Mouse (Mus musculus): ENCODE results near the gene Asprv1.

The Asprv1 gene

DNA sequence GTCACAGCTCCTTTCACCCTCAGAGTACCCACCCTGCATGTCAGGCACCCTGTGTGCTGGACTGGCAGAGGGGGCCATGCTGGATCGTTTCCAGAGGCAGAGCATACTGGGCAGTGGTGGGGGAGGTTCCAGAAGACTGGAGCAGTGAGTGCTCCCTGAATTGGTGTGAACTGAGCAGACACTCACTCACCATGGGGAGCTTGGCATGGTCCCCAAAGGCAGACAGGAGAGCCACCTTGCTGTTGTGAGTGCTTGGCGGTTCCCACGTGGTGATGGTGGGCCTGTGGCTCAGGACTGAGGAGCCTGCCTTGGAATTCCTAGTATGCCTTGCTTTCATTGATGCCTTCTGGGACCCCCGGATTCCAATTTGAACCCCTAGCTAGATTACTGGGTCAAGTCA, 4.8 kb upstream of the Asprv1 start:
- no peak for DNase-seq

DNA sequence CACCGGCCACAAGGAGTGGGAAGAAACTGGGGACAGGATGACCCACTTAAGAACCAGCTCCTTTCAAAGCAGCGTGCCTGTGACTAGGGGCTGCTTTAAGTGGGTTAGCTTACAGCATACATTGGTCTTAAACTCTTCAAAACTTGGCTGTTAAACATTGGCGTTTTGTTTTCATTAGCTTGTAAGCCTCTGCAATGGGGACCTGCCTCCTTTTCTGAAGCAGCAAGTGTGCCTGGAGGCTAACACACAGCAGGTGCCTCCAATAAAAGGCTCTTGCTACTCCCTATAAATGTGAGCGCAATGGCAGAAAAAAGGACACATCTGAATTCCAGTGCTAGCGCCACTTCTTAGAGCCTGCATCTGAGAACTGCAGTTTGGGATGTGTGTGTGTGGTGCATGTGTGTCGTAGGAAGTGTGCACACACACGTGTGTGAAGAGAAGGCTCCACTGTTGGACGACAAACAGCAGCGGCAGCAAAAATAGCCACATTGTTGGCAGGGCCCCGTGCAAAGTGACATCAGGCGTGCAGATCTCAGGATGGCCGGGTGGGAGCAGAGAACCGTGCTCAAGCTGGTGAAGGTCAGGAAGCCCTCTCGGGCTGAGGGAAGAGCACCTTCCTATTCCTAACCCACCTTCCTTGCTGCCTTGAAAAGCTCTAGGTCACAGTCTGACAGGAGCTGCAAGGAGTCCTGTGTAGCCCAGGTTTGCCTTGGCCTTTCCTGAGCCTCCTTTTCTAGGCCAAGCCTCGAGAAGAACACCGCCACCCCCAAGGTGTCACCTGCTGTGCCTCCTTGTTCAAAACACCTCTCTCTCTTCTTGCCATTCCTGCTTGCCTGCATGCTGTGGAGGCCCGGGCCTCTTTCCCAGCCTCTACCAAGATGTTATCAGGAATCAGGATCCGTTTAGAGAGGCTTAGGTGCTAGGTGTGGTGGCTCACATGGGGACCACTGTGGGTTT, 3.6 kb upstream of the Asprv1 start:
- DNase-seq, result no peak

DNA sequence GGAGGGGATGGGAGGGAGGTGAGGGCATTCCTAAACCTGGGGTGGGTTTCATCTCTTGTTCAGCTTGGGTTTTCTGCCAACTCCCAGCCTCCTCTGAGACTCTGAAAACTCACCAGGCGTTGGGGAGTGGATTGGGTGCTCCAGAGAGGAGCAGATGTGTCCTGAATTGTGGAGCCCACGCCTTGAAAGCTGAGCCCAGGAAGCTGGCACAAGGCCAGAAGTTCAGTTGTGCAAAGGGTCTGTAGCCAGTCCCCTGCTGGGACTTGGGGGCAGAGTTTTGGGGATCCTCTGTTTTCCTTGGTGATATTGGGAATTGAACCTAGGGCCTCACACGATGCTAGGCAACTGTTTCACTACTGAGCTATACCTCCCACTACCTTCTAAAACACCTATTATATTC, 2.2 kb downstream of the Asprv1 start:
- no peak for DNase-seq

DNA sequence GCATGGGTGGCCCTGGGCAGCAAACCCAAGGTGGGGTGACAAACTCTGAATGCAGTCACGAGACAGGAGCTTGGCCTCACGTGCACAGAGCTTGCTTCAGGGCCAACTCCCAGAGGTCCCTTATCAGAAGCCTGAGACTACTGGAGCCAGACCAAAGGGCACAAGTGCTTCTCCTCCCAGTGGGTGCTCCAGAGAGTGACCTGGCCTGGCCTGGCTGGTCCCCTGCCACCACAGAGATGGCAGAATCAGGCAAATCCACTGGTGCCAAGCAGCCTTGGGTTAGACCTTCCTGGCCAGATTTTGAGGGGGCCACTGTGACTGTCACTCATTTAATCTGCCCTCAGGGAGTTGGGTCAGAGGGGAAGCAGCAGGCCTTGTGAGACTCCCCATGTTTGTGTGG, 8.5 kb downstream of the Asprv1 start:
- DNase-seq, result peak; percentile 35

DNA sequence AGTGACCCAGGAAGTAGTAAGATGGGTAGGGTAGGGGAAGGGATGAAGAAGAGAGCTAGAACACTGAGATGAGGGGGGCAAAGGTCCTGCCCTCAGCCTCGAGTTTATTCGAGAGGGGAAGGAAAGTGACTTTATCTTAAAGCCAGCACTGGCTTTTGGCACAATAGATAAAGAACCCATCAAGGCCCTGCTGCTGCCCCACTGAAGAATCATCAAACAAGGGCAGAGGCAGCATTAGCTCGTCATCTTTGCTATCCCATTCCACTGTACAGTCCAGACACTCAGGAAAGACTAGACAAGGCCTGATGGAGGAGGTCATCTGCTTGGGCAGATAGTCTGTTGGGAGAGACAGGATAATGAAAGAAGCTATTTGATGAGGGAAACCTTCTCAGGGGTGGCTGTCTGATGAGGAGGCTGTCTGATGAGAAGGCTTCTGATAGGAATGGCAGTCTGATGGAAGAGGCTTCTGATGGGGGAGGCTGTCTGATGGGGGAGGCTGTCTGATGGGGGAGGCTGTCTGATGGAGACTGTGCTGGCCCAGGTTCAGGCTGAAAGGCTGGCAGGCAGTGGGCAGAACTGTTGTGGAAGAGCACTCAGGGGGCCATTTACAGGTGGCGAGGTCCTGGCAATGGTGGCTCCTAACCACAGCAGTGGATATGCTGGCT, 9.3 kb downstream of the Asprv1 start:
- no peak for DNase-seq

DNA sequence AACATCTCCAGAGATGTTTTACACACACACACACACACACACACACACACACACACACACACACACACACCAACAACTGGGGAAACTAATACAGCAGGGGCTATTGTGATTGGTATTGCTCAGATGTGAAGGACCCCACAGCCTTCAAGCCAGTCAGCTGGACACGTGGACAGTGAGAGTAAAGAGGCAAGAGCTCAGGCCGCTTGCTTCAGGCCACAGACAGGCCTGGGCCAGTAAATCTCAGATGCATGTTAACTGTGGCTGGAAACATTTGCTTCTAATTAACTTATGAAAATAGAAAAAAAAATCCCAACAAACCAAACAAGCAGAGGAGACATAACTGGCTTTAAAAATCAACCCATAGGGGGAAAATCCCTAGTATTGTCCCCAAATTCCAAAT, 9.9 kb downstream of the Asprv1 start:
- no peak for DNase-seq

DNA sequence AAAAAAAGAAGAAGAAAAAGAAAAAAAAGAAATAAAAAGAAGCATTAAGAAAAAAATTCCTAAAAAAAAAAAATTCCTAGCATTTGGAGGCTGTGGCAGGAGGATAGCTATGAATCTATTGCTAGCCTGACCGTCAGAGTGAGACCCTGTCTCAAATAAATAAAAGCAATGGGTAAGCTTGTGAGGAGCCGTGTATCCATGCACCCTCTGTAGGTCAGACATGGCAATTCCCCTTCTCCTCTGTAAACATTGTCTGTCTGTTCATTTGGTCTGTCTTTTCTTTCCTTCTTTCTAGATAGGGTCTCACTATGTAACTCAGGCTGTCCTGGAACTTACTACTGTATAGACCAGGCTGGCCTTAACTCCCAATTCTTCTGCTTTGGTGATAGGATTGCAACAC, 10.5 kb downstream of the Asprv1 start:
- DNase-seq, result peak; percentile 24

DNA sequence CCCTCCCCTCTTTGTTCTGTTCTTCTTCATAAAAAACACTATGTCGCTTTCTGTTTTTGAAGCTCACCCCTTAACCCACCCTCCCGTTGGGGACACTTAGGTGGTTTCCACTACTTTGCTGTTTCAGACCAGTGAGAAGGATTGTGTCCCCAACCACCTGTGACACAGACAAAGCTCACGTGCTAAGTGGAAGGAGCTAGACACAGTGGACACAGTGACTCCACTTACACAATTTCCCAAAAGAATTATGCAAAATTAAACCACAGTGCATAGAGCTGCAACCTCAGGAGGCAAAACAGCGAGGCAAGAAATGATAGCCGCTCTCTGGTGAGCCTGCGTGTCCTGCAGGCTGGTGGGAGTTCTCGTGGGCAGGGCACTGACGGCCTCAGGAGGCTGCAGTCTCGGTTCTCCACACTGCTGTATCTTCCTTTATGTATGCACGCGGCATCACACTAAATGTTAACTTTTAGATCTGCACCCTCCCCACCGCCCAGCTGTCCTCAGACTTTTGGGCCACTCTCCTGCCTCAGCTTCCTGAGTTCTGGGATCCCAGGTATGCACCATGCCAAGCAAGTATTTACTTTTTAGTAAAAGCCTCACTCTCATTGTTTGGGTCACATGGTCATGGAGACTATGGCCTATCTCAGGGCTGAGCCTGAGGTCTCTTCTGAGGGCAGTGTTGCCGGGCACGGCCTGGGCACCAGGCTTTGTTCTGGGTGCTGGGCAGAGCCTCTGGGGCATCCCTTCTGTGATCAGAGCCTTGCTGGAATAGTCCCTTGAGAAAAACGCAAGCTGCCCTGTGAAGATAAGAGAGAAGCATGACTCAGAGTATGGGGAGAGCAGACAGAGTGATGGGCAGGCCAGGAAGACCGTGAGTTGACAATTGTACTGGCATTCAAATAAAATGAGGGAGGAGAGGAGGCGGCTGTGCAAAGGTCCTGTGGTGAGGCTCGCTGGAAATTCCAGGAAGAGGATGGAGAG, 11.5 kb downstream of the Asprv1 start:
- DNase-seq, result no peak

DNA sequence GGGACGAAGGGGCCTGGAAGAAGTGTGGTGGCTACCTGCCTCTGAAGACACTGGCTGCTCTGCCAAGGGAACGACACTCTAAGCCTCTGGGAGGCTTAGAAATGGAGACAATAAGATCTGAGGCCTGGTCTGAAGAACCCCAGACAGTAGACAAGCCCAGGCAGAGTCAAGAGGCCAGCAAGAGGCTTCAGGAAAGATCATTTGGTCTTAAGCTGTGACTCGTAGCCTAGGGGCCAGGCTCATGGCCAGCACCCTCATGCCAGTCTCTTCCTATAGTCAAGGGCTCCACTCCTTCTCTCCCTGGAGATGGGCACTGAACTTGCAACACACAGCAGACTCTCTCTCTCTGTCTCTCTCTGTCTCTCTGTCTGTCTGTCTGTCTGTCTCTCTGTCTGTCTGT, 12.2 kb downstream of the Asprv1 start:
- DNase-seq, result no peak

DNA sequence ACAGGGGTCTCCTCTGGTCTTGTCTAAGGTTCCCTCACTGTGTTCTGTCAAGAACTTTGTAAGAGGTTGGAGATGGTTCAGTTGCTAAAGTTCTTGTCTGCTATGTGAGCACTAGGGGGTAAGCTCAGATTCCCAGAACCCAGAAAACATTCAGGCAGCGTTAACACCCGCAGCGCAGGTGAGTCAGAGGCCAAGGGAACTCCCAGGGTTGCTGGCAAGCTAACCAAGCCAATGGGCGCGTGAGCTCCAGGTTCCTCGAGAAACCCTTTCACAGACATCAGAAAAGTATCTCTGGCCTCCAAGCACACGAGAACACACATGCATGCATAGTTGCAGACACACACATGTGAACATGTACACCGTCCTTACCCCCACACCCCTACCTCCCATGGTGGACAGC, 12.8 kb downstream of the Asprv1 start:
- DNase-seq, result no peak

DNA sequence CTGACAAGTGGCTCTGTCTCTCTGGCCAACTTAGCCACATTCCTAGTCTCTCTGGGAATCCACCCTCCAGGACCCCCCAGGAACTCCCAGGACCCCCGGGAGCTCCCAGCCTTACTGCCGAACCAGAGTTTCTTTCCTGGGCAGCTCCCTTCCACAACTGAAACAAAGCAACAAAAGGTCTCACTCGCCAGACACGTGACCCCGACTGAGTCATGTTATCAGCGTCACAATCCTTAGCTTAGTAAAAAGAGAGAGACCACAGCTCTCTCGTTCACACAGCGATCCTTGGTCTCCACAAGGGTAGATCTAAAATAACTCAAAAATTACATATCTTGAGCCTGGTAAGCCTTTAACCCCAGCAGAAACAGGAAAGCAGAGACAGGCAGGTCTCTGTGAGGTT, 13.8 kb downstream of the Asprv1 start:
- no peak for DNase-seq

DNA sequence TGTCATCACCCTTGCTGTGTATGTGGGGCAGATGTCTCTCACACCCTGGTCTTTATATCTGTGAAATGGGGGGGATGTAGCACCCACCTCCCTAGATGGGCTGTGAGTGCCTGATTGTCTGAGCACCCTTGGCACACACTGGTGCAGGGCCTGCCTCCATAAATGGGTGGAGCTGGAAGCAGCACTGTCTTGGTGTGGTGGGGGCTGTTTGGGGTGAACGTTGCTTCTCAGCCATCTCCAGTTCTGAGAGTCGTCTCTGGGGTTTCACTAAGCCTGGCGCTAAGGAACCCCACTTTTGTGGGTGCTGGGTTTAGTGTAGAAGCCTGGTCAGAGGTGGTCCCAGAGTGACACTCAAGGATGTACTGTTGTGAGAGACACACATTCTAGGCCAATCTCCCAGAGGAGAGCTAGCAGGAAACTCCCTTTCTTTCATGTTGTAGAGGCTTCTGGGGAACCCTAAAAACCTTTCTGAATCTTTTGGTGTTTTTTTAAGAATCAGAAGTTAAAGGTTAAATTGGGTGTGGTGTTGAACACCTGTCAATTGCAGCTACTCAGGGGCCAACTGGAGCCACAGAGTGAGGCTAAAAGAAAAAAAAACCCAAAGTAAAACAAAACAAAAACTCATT, 16.9 kb downstream of the Asprv1 start:
- no peak for DNase-seq

DNA sequence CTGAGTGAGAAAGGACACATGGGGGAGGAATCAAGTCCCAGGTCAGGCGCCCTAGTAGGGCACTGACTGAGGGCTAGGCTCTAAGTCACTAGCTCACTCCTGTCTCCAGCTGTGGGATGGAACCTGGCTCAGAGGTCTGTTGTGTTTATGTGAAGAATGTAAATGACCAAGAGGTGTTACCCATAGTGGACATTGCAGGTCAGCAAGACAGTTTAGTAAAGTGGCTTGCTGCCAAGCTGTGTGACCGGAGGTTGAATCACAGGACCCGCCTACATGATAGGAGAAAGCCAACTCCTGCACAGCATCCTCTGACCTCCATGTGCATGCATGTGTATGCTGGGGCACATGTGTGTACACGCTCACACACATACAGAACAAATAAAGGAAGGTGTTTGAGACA, 17.6 kb downstream of the Asprv1 start:
- no peak for DNase-seq

DNA sequence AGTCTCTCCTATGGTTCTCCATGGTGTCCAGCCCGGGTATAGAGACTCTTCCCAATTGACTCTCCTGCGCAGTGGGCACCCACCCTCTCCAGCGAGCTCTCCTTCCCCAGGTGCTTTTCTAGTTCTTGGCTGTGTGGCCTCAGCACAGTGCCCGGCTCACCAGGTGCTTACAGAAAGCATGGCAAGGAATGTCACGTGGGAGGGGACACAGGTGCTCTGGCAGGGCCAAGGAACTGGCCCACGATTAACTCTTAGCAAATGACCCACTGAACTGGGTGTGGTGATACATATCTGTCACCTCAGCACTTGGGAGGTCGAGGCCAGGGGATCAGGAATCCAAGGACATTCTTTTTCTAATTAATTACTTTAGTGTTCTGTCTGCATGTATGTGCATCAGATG, 18.2 kb downstream of the Asprv1 start:
- DNase-seq, result no peak

DNA sequence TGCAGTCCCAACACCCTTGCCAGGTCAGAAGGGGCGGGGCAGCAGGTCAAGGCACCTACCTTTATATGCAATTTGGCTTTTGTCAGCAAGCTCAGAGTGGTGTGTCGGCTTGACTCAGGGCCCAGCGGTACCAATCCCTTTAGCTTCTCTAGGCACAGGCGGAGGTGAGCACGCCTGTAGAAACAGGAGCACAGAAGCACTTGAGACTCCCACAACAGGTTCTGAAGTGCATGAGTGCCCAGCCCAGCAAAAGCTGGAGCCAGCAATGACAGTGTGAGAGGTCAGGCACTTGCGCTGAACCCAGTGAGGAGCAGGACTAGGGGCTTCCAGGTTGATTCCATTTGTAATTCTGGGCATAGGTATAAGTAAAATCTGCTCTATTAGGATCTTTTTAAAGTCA, 25.1 kb downstream of the Asprv1 start:
- peak; percentile 42 for DNase-seq

DNA sequence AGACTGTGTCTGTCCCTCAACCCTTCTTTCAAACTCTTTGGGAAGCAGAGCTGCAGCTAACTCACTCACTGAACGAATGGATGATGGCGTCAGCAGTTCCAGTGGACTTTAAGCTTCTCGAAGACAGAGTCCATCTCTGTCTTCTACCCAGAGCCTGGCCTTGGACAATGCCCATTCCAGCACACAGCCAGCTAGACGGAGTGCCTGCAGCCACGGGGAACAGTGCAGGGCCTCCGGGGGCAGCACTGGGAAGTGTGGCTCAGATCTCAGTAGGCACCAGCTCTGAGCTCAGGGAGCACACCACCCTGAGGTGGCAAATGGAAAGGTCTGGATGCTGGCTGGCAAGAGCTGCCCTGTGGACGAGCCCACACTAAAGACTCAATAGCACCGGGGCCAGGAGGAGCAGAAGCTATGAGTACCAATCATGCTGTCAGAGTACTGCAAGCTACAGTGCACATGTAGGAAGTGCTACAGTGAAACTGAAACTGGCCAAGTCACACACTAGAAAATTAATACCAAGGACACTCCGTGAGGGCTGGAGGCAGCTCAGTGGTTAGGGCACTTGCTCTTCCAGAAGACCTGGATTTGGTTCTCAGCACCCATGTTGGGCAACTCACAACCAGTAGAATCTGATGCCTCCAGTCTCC, 26.4 kb downstream of the Asprv1 start:
- DNase-seq, result no peak

DNA sequence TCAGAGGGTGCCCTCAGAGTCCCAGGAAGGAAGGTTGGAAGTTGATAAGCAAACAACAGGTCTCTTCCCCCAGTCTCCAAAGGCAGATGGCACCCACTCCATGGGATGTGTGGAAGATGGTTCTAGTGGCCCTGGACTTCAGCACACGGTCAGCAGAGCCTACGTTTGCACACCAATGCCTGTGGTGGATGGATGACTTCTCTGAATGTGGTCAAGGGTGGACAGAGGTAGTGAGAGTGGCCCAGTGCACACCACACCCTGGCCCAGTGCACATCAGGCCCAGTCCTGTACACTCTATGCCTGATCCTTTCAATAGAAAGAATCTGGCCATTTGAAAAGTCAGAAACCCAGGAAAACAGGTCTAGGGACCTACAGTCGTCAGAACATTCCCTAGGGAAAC, 30.5 kb downstream of the Asprv1 start:
- DNase-seq, result no peak

DNA sequence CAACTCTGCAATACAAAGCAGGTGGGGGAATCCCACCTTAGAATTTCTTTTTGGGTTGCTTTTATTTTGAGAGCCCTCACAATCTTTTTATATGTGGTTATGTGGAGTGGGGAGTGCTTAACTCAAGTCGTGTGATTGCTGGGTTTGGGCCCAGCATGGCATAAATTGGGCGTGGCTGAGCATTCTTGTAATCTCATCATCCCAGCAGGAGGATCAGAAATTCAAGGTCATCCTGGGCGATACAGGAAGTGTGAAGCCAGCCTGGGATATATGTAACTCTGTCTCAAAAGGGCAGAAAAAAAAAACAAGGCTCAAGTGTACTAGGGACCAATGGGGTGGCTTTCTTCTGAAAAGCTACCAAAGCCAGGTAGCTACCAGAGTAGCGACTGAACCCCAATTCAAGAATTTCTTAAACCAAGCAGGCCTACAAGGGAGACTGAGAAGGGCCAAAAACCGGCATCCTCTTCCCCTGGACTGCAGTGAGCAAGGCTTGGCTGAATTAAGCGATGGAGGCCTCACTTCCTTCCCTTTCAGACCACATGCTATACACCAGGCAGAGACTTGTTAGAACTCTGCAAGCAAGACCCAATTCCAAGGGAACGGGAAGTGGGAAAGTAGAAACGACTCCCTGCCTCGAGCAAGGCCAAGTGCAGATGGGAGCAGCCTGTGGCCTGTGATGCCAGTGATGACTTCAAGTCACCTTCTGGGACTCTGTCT, 32.4 kb downstream of the Asprv1 start:
- no peak for DNase-seq

DNA sequence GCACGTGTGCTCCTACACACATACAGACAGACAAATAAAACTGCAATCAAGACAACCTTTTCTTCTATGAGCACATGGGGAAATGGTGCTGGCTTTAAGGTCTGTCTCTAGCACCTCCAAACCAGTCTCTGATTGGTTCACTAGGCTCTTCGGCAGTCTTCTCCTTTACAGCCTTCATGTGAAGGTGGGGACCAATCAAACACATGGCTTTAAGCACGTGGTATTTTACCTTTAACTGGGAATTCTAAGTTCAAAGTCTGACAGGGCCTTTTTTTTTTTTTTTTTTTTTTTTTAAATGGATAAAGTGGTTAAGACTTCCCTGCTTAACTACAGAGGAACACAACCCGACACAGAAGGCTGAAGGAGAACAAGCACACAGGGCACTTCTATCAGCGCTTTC, 37.1 kb downstream of the Asprv1 start:
- DNase-seq, result no peak

DNA sequence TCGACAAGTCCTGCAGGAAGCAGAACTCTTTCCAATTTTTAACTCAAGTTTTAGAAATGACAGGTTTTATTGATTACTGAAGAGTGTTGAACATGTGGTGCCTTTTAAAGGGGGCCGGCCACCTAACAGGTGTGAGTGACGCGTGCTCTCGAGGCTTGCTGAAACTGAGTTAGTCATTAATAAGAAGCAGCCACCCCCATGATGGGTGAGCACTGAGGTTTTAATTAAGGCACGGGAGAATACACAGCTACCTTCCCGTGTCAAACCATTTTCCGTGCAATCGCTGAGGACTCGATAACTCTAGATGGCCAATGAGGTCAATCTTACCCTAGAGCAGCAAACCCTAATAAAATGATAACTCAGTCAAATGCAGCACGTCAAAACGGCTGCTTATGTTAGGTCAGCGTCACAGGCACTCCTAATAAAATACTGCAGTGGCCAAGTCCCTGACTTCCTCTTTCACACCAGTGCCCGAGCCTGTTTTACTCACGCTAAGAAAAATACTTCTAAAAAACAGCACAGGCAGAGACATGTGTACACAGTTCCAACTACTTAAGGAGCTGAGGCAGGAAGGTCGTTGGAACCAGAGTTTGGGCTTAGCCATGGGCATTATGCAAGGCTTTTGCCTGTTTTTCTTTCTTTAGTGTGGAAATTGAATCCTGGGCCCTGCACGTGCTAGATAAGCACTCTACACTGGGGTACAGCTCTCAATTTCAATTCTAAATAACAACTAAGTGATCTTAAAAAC, 37.8 kb downstream of the Asprv1 start:
- DNase-seq, result no peak

DNA sequence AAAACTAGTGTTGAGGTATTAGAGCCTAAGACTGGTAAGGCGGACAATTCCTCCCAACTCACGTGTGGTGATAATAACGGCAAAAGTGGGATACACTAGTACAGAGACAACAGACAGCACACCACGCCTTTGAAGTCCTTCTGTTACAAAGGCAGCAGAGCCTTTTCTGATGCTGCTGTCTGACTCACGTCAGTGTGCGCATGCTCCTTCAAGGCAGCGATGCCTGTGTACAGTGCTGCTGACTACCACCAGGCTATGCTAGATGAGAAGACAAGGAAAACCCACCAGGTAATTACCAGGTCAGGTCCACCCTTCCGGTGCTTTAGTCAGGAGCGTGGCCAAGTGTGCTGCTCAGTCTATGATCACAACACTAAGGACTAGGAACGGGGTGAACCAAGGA, 39.1 kb downstream of the Asprv1 start:
- no peak for DNase-seq
